Mouse (Mus musculus): Measurements from ENCODE around the gene Scn10a. TPM values are rescaled to one million over a fixed set of nuclear protein-coding genes. Genes with fewer than 3 reads are reported as not detected.

The Scn10a gene
- polyA plus RNA-seq, 1 experiment, result 0.10 TPM

- Histone ChIP-seq H3K4me3 (ENCODE audit: insufficient read depth, low read length) (no peak overlapping the region), H3K27ac (ENCODE audit: insufficient read depth, low read length) (no peak overlapping the region)
These were observed 7.9 kb upstream of the Scn10a start for GRCm38 (mm10) chr9:119726990-119727389.

GRCm38 (mm10) chr9:119725293-119725862 is 6.3 kb upstream of the Scn10a start:
- no peak for TF ChIP-seq CTCF (IDR thresholded peaks at IDR 0.05; ENCODE audit: extremely low read depth, insufficient read depth, low read length)
- no peak for TF ChIP-seq POLR2A (IDR thresholded peaks at IDR 0.05; ENCODE audit: extremely low read depth, insufficient read depth, low read length)
- no peak overlapping the region for H3K4me3 ChIP-seq (ENCODE audit: insufficient read depth, low read length)
- H3K4me1 ChIP-seq (ENCODE audit: control insufficient read depth, insufficient read depth, low read length), result no peaks in the 10 kb centered on the region
- no peak overlapping the region for H3K27ac ChIP-seq (ENCODE audit: insufficient read depth, low read length)

More at GRCm38 (mm10) chr9:119726990-119727389, 7.9 kb upstream of the Scn10a start:
- no peak for TF ChIP-seq POLR2A (IDR thresholded peaks at IDR 0.05; ENCODE audit: extremely low read depth, insufficient read depth, low read length)
- no peak for TF ChIP-seq CTCF (IDR thresholded peaks at IDR 0.05; ENCODE audit: extremely low read depth, insufficient read depth, low read length)
- no peaks in the 10 kb centered on the region for H3K4me1 ChIP-seq (ENCODE audit: control insufficient read depth, insufficient read depth, low read length)

GRCm38 (mm10) chr9:119706700-119707099 is 12.4 kb downstream of the Scn10a start:
- H3K27ac ChIP-seq (ENCODE audit: insufficient read depth, low read length), result no peak overlapping the region
- H3K4me1 ChIP-seq (ENCODE audit: control insufficient read depth, insufficient read depth, low read length), result no peaks in the 10 kb centered on the region
- TF ChIP-seq CTCF (IDR thresholded peaks at IDR 0.05; ENCODE audit: extremely low read depth, insufficient read depth, low read length) (no peak), POLR2A (IDR thresholded peaks at IDR 0.05; ENCODE audit: extremely low read depth, insufficient read depth, low read length) (no peak)
- H3K4me3 ChIP-seq (ENCODE audit: insufficient read depth, low read length), result no peak overlapping the region

DNA sequence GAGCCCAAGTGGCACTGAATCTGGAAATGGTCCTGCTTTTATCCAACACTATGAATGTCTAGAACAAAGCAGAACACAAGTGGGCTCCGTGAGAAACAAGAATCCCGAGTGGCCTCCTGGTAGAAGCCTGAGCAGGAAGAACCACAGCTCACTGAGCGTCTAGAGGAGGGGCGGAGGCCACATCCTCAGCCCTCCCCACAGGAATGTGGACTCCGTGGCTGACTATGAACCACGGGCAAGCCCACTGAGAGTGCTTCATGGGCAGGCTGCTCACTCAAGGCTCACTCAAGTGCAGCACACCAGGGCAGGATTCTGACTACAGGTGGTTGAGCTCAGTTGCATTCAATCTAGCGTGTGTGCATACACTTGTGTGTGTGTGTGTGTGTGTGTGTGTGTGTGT is 27.6 kb downstream of the Scn10a start:
- TF ChIP-seq POLR2A (IDR thresholded peaks at IDR 0.05; ENCODE audit: extremely low read depth, insufficient read depth, low read length) (no peak), CTCF (IDR thresholded peaks at IDR 0.05; ENCODE audit: extremely low read depth, insufficient read depth, low read length) (no peak)
- Histone ChIP-seq H3K27ac (ENCODE audit: insufficient read depth, low read length) (no peak overlapping the region), H3K4me3 (ENCODE audit: insufficient read depth, low read length) (no peak overlapping the region), H3K4me1 (ENCODE audit: control insufficient read depth, insufficient read depth, low read length) (no peaks in the 10 kb centered on the region)

DNA sequence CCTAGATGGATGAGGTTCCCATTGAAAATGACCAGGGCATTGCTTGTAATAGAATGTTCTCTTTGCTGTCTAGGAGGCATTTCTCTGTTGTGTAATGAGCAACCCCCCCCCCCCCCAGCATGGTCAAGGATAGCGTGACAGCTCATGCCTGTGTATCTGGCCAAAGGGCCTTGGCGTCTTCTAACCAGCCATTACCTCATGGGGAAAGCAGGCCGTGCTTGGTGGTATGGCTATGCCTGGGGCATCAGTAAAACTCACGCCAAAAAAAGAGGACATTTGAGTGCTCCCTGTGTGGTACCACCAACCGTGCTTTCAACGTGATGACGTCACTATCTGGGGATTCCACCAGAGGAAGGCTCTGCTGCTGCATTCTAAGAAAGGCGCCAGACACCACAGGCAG is 28.1 kb downstream of the Scn10a start:
- Histone ChIP-seq H3K4me3 (ENCODE audit: insufficient read depth, low read length) (no peak overlapping the region), H3K4me1 (ENCODE audit: control insufficient read depth, insufficient read depth, low read length) (no peaks in the 10 kb centered on the region), H3K27ac (ENCODE audit: insufficient read depth, low read length) (no peak overlapping the region)
- TF ChIP-seq CTCF (IDR thresholded peaks at IDR 0.05; ENCODE audit: extremely low read depth, insufficient read depth, low read length) (no peak), POLR2A (IDR thresholded peaks at IDR 0.05; ENCODE audit: extremely low read depth, insufficient read depth, low read length) (no peak)

DNA sequence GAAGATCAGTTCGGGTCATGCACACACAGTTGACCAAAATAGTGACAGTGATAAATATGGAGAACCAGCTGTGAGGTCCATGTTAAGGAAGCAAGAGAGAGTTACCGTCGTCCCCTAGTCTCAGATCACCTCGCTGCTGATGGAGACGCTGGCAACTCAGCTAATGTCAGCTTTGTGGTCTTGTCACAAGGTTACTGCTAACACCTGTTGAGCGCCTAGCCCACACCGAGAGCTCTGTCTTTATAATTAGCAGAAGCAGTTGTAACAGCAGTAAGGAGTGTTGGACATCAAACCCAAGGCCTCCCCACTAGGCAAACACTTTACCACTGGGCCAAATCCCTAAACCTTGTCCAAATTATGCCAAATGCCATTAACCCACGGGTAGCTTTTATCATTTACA is 31.2 kb downstream of the Scn10a start:
- H3K4me1 ChIP-seq (ENCODE audit: control insufficient read depth, insufficient read depth, low read length), result no peaks in the 10 kb centered on the region; the same call in 1 of the 2 replicates
- no peak overlapping the region for H3K27ac ChIP-seq (ENCODE audit: insufficient read depth, low read length)
- TF ChIP-seq CTCF (IDR thresholded peaks at IDR 0.05; ENCODE audit: extremely low read depth, insufficient read depth, low read length), result no peak
- no peak for TF ChIP-seq POLR2A (IDR thresholded peaks at IDR 0.05; ENCODE audit: extremely low read depth, insufficient read depth, low read length)
- H3K4me3 ChIP-seq (ENCODE audit: insufficient read depth, low read length), result no peak overlapping the region

DNA sequence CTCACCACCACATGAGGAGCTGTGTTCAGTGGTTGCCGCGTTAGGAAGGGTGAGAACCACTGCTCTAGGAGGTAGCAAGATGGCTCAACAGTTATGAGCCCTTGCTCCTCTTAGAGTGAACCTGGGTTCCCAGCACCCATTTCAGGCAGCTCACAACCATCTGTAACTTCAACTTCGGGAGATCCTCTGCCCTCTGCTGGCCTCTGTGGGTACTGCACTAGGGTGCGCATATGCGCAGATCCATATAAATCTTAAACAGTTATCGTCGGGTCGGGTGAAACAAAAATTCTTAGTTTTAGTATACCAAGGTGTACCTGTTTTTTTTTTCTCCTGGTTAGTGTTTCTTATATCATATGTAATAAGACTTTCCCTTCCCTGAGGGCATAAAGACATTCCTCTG is 32.9 kb downstream of the Scn10a start:
- Histone ChIP-seq H3K4me3 (ENCODE audit: insufficient read depth, low read length) (no peak overlapping the region), H3K27ac (ENCODE audit: insufficient read depth, low read length) (no peak overlapping the region), H3K4me1 (ENCODE audit: control insufficient read depth, insufficient read depth, low read length) (no peaks in the 10 kb centered on the region; the same call in 1 of the 2 replicates)
- no peak for TF ChIP-seq CTCF (IDR thresholded peaks at IDR 0.05; ENCODE audit: extremely low read depth, insufficient read depth, low read length)

DNA sequence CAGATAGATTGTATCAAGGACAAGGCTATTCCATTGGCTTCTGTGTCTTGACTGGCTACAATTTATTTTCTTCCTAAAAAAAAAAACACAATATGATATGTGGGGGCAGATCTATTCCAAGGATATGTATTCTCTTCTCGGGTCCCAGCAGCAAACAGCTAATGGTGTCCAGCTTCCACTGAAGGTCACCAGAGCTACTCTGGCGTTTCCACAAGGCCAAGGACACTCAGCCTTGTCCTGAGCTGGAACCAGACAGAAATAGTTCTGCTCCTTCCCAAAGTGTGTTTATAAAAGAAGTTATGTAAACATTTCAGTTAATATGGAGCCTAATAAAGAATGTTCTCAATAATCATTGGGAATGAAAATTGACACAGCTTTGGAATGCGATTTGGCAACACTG is 38.2 kb downstream of the Scn10a start:
- Histone ChIP-seq H3K4me1 (ENCODE audit: control insufficient read depth, insufficient read depth, low read length) (no peaks in the 10 kb centered on the region; the same call in 1 of the 2 replicates), H3K27ac (ENCODE audit: insufficient read depth, low read length) (no peak overlapping the region), H3K4me3 (ENCODE audit: insufficient read depth, low read length) (no peak overlapping the region)
- TF ChIP-seq CTCF (IDR thresholded peaks at IDR 0.05; ENCODE audit: extremely low read depth, insufficient read depth, low read length) (no peak), POLR2A (IDR thresholded peaks at IDR 0.05; ENCODE audit: extremely low read depth, insufficient read depth, low read length) (no peak)

DNA sequence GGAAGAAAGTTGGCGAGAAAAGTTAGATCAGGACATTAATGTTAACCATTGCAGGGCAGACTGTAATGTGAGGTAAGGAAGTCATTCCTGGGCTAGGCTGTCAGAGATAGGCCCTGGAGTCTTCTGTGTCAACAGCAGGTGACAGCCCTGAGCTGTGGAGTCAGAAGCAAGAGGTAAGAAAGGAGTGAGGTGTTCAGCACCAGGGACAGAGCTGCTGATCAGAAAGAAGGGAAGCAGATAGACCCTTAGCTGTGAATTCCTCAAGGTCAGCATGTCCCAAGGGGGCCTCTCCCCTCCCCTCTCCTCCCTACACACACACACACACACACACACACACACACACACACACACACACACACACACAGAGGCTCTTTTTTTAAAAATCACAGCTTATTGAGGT is 55.0 kb downstream of the Scn10a start:
- no peak overlapping the region for H3K27ac ChIP-seq (ENCODE audit: insufficient read depth, low read length)
- TF ChIP-seq POLR2A (IDR thresholded peaks at IDR 0.05; ENCODE audit: extremely low read depth, insufficient read depth, low read length) (no peak), CTCF (IDR thresholded peaks at IDR 0.05; ENCODE audit: extremely low read depth, insufficient read depth, low read length) (no peak)
- no peaks in the 10 kb centered on the region for H3K4me1 ChIP-seq (ENCODE audit: control insufficient read depth, insufficient read depth, low read length)
- no peak overlapping the region for H3K4me3 ChIP-seq (ENCODE audit: insufficient read depth, low read length)

DNA sequence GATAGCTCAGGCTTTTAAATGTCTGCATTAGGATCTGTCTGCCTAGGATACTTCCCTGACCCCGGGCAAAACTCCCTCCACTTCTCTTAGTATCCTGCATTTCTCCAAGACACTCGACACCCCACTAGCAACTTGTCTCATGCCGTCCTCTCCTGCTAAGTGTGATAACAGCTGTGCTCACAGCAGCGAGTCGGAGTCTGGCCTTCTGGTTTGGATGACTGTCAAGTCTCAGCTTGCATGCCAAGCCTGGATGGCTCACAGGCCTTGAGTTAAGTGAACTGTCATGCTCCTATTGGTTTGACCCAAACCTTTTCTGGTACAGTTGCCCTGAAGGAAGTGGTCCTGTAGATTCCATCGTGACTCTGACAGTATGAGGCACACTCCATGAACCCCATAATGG is 63.0 kb downstream of the Scn10a start:
- H3K4me3 ChIP-seq (ENCODE audit: insufficient read depth, low read length), result no peak overlapping the region
- TF ChIP-seq CTCF (IDR thresholded peaks at IDR 0.05; ENCODE audit: extremely low read depth, insufficient read depth, low read length), result no peak
- TF ChIP-seq POLR2A (IDR thresholded peaks at IDR 0.05; ENCODE audit: extremely low read depth, insufficient read depth, low read length), result no peak
- H3K27ac ChIP-seq (ENCODE audit: insufficient read depth, low read length), result no peak overlapping the region
- peaks cover 1% of the 10 kb centered on the region; the same call in 1 of the 2 replicates for H3K4me1 ChIP-seq (ENCODE audit: control insufficient read depth, insufficient read depth, low read length)
